Mouse (Mus musculus) thymus, postnatal 0 days (tissue): Measurements from ENCODE around the gene Medag. TPM values are rescaled to one million over a fixed set of nuclear protein-coding genes. Genes with fewer than 3 reads are reported as not detected.

Source experiments
- DNase-seq: peaks from one replicate; pipeline ENCODE4 v3.0.0-alpha.2; 2015; ENCODE audit warnings: low spot score
- polyA plus RNA-seq: library from polyadenylated mRNA; unstranded; fragments of >200 nt; fragmentation: Nextera tagmentation; extraction: Ambion mirVana; gene quantifications from 2 replicates; pipeline ENCODE4 v1.2.1, GENCODE M21; 2015

The Medag gene
- polyA plus RNA-seq = 1.3 and 2.0 TPM in 2 replicates

DNA sequence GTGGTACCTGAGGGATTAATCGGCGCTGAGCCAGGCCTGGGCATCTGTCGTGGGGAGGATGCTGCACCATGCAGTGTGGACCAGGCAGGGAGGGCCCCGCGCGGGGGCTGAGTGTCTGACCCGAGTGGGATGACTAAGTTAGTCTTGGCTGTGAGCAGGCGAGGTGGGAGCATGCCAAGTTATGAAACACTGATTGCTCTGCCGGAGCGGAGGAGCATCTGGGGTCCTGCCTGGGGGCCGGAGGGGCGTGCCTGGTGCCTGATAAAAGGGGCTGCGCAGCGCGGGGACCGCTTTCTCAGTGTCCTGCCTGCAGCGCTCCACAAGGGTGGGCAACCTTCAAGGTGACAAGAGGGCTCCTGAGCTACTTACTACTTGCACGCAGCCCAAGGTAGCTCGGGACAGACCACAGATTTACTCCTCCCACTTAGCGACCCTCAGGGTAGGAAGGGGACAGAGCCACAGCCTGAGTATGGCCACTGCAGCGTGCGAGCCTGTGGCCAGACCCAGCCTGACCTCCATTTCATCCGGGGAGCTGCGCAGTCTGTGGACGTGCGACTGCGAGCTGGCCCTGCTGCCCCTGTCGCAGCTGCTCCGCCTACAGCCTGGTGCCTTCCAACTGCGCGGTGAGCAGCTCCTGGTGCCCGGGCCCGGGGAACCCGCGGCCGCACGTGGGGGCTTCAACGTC lies at the start of gene Medag:
Gene Medag, plus strand, starts transcription at position 241 of the 685 bp plus-strand sequence.
- no peak for DNase-seq

DNA sequence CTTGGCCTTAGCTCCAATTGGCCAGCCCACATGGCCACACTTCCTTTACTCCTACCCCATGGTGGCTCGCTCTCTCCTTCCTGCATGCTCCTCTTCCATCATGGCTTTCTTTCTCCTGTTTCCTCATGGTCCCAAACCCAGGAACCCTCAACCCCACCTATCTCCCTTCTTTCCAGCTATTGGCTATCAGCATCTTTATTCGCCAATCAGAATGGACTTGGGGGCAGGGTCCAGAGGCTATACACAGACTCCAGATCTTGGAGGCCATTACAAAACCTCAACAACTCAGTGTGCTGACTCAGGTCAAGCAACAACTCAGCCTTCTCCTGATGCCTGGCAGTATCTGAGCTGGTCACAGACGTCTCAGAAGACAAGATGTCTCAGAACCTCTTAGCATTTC lies 48.9 kb upstream of the Medag start:
- no peak for DNase-seq

DNA sequence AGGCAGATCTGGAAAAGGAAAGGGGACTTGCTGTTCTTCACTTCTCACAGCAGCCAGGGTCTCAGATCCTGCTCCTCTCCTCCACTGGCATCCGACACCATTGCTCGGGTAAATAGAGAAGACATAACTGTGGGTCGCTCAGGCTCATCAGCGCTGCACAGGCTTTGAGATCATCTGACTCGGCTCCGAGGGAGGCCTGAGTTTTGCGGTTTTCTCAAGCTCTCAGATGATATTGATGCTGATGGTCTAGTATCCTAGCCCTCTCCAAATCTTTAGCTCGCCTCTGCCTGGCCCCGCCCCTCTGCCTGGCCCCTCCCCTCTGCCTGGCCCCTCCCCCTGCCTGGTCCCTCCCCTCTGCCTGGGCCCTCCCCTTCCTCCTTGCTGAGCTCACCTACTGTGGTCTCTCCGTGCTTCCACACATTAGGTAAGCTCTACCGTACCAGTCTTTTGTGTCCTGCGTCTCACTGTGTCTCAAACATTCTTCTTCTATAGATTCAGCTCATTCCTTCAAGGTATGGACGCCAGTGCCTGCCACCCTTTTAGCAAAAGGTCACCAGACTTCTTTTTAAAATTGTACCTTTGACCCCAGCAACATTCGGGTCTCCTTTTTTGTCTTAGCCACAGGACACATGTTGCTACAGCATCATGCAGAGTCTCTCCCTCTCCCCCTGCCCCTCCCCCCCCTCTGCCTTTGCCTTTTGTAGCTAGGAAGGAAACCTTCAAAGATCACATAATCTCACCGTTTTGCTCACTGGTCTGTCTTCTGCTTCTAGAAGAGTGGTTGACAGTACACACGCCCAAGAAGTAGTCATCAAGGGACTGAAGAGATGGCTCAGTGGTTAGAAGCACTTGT lies 47.4 kb upstream of the Medag start:
- DNase-seq = peak; percentile 78

DNA sequence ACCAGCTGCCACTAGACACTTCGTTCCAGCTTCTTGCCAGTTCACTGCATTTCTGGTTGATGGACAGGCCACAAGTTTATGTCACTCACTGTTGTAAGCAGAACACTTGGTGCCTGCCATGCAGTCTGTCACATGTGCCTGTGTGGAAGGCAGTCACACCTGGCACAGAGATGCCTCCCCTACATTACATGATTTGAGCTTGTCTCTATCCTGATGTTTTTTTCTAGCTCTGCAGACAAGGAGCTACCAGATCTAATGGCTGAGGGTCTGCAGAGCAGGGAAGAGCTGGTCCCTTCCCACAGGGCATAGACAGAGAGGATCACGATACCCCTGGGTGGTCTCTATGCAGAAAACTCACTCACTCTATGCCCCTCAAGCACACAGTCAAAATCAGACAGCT lies 44.5 kb upstream of the Medag start:
- DNase-seq = peak; percentile 66

DNA sequence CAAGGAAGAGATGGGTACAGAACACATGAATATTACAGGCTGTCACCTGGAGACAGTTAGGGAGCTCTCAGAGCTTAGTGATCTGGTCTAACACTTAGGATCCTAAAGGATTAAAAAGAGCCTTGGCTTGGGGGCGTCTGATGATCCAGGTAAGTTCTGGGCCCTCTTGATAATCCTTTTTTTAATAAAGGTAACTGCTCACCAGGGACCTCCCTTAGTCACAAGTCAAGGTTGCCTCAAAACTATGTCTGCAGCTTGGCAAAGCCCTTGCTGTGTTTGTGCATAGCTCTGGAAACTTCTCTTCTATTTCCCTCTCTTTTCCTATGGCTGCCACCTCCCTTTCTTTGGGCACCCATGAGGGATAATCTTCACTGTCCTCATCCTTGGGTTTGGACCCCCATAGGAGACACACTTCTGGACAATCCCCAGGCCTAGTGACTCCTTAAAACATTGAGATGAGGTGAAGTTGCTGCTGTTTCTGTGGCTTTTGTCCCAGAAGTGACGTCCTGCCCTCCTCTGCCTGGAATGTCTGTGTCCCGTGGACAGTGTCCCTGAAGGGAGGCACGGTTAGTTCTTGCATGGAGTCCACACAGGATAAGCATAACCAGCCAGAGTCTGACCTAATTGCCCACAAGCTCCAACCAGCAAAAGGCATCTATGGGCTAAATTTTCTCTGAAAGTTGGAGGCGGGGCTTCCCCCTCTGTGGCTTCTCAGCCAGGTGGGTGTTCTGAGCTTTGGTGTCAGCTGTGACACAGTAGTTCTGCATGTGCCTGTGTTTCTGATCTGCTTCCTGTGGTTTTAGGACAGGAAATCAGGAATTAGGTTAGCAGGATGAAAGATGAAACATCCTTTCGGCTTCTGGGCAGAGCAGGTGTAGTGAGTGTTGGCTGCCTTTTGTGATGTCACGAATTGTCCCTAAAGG lies 43.7 kb upstream of the Medag start:
- DNase-seq = peak; percentile 96

DNA sequence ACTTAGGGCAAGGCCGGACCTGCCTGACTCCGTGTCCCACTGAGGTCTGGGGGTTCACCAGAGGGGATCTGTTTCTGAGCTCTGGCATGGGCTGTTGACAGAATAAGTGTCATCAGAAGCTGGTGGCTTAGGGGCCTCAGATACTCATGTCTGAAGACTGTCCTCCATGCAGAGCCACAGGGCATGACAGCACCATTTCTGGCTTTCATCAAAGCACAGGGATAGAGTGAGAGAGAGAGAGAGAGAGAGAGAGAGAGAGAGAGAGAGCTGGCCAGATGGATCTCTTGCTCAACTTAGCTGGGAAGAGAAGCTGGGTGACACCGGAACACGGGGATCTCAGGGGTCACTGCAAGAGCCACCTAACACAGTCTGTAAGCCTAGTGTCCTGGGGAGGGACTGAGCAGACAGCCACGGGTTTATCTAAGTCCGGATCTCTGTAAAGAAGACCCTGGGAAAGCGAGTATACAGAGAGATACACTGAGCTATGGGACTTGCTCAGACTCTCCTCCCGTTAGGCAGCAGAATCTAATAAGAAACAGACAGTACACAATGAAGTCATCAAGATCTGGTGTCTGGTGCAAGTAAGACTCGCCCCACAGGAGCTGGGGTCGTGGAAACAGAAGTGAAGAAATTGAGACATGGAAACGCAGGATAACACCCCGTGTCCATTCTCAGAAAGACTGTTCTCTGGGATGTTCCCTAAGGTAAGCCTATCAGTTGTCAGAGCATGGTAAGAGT lies 42.8 kb upstream of the Medag start:
- no peak for DNase-seq

DNA sequence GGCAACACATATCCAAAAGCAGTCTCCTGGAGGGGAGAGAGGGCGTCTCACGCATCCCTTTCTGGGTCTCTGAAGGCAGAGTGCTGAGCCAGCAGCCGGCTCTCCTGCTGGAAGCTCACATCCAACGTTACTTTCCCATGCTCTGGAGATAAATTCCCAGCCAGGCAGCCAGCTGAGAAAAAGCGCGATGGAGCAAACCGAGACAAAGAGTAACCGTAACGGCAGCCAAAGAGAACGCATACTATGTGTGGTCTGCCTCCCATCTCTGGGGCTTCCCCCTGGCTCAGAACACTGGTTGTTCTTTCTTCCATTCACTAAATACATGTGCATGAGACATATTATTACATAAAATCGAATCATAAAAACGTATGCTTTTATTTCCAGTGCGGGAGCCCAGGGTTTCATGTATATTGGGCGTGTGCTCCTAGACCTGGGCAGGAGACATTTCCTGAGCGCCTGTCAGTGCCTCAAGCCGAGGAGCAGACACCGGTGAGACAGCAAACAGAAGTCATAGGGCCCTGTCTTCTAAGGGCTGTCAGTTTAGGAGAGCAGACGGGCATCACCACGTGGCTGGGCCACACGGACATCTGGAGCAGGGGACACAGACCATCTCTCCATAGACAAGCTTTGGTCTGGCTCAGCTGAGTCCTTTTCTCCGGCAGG lies 42.0 kb upstream of the Medag start:
- DNase-seq = peak; percentile 50

DNA sequence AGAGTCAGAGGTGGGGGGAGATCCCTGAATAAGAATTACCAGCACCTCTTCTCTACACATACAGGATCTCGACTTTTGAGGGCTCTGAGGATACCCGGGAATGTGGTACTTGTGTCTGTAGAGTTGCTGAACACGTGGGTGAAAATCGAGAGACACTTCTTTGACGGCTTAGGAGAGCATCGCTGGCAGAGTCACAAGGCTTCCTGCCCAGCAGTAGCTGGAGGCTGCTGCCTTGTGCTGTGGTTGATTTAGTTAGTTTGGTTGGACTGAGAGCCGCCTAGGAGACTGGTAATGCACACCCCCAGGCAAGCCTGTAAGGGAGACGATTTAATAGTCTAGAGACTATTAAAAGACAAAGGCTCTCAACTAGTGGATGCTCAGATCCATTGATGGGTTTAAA lies 39.5 kb upstream of the Medag start:
- no peak for DNase-seq

DNA sequence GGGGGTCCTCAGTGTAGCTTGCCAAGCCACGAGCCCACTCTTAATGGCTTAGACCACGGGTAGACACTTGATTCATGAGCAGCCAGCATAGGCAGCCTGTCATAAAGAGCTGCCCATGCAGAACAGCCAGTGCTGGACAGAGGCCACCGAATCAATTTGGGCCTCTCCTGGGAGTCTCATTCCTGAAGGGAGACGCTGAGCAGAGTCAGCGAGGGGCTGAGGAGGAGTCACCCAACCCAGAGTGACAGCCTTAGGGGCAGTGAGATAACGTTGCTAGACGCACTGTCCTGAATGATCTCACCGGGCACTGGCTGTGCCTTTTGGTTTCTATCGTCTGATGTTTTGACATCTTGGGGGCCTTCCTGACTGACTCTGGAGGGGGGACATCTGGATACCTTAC lies 38.3 kb upstream of the Medag start:
- DNase-seq = no peak

DNA sequence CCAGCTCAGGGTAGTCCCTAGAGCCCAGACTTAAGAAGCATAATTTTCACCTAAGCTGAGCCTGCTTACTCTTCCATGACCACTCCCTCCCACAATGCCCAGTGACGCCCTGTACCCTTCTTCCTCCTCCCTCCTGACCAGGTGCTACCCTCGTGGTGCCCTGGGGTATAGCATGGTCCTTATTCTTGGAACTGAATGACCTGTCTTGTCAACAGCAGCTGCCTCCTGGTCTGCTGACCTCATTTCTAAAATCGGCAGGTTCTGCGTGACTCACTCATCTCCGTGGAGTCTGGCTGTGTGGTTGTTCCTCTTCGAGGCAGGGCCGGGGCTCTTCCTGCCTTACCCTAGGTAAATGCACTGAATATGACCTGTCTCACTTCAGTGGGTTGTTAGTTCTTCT lies 37.5 kb upstream of the Medag start:
- DNase-seq = peak; percentile 82

DNA sequence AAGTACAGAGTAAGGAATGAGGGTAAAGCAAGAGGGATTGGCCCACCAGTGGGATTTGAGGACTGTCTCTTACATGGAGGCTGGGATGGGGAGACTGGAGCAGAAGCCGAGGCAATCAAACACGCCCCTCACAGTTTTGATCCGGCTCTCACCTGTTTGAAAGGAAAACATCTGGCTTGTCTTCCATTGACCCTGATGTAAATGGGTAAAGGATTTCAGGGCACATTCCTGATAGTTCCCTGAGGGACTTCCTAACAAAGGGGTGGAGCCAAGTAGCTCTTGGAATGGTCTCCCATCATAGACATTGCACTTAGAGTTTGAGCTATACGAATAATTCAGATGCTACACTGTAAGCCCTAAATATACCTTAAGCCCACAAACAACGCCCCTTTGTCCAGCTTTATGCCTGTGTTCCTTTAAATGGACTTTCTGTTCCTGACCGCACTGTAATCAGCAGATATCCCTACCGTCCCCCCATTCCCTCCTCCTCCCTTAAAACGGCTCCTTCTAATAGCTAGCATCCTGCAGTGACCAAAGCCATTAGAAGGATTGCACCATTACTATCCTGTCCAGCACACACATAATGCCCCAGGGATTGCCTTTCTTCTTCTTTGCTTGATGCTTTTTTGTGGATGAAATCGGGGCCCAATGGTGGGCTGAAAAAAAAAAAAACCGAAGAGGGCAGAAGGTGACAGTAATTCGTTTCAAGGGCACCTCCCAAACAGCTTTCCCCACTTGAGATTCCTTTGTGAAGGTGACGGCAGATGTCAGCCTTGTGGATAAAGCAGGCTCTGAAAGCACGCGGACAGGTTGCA lies 36.3 kb upstream of the Medag start:
- no peak for DNase-seq

DNA sequence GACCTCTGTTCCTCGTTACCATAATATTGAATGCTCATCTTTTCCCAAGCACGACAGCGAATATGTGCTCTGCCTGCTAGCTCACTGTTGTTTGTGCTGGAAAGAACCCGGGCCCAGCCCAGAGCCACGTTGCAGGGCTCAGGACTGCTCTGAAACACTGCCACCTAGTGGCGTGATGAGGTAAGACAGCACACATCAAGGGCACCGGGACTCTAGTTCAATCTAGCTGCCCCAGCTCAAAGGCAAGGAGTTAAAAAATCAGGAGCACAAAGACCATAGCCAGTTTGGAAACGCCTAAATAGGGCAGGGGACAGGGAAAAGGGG lies 35.7 kb upstream of the Medag start:
- peak; percentile 91 for DNase-seq

DNA sequence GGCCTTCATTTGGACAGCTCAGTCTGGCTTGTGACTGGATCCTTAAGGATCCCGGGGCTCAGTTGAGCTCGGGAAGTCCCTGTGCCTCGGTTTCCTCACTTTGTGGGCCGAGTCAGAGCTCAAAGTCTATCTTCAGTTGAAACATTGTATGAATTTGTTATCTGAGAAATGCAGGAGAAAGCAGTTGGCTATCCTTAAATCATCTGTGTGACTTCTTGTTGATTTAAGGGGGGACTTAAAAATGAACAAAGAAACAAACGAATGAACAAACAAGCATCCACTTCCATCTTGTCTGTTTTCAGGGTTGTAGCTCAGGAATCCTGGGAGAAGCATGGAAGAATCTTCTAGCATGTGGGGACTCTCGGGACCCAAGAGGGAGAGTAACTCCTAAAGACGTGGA lies 35.2 kb upstream of the Medag start:
- DNase-seq = no peak

DNA sequence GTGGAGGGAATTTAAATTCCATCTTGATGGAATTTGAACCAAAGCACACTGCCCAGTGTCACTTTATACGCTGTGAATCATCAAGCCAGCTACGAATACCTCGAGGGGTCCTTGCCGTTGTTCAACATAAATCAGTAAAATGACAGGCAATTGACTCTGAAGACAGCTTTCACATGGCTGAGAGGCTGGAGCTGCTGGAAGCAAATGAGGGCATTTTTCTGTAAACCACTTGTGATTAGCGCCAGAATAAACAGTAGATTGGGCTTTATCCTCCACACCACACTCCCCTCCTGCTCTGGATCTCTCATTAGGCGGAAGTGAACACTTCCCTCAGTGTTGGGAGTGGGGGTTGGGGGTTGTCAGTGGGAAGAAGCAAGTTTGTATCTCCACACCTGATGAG lies 34.3 kb upstream of the Medag start:
- DNase-seq = no peak

DNA sequence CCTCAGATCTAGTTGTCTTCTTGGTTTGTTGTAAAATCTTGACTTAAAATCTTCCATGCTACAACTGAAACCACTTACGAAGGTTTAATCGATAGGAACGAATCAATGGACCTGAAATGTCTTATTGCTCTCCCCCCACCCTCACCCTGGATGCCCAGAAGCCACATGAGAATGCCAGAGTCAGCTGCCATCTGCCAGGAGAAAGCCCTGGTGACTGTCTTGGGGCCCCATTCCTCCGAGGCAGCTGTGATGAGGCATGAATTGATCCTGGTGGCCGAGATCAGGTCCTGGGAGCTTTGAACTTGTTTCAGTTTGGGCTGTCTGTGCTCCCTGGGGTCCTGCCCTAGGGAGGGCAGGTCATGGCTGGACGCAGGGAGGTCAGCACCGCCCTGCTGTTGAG lies 33.0 kb upstream of the Medag start:
- DNase-seq = no peak

DNA sequence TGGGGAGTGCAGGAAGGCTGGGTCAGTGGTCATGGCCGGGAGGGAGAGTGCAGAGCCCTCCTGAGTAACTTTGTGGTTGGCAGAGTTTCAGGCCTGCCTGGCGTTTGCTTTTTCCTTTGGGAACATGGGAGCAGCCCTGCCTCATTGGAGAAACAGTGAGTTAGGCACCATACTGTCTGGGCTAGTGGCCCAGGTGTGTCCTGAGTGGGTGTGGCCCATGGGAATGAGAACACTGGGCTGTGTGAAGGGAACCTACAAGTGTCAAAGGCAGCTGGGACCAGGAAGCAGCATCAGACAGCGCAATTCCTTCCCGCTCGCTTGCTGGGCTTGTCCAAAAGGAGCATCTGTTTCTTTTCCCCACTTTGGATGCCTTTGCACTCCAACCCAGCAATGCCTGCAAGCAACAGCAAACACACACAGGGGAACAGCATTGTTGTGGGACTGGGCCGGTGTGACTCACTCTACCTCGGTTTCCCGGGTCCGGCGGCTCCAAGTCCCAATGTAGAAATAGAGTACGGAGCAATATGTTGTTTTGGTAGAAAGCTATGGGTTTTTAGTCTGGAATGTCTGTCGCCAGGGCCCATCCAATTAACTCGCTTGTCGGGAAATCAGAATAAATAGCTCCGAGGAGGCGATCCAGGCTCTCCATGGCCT lies 32.3 kb upstream of the Medag start:
- DNase-seq = no peak

DNA sequence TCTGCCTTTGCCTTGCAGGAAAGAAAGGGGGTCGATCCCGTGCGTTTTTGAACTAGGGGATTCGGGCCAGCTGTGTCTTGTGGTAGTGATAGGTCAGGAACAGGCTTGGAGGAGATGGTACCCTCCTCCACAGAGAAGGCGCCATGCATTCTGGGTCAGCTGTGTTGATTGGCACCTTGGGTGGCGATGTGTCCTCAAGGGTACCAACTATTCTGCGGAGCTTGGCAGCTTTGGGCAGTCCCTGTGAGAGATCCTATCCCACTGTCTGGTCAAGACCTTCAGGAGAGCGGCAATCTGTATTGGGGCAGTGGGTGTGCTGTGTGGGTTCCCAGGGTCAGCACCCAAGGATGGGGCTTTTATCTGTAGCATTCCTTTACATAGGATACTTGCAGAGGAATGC lies 31.7 kb upstream of the Medag start:
- no peak for DNase-seq

DNA sequence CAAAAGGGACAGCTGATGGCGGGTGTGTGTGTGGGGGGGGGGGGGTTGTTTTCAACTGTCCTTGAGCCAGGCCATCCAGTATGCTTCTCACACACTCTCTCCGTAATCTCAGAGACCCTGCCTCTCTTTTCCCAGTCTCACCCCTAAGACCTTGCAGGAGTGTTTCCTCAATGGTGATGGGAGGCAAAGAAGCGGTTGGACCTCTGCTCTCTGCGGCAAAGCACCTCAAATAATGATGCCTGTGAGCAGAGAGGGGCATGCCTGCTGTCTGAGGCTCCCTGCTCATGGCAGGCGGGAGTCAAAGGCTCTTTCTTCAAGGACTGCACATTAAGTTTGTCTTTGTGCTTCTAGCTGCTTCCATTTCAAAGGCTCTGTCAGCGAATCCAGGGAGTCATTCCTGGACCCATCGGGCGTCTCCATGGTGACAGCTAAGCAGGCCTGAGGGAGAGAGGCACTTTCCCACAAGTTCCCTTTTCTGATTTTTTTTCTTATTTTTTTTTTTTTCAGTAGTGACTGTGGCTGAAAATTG lies 31.1 kb upstream of the Medag start:
- no peak for DNase-seq

DNA sequence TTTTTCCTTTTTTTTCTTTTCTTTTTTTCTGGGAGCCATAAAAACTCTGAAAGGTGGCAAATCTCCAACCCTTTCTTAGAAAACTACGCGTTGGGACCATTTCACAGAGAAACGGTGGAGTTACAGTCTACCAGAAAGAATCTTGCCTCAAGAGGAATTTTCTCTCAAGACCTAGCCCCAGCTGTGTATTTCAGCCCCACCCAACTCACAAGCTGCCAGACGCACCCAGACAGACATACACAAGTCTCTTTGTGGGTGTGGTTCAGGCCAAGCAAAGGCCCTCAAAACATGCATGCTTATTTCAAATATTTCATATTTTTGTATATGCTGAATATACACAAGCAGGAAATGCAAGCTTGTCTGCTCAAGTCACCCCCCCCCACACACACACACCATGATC lies 29.6 kb upstream of the Medag start:
- DNase-seq = no peak
